Mouse (Mus musculus): ENCODE data around the gene Thrap3.

- TF ChIP-seq CTCF (IDR thresholded peaks at IDR 0.05; ENCODE audit: low read depth, low read length), result peak; percentile 88
- TF ChIP-seq POLR2A (IDR thresholded peaks at IDR 0.05; ENCODE audit: extremely low read depth, insufficient read depth, low read length), result no peak
Measured at GRCm38 (mm10) chr4:126156617-126157016, 45.9 kb downstream of the Thrap3 start.
